In genomic region chr8:117278668-117279132, GRCm38 (mm10) we compare ENCODE assay signal across 9 mouse cellular contexts. TPM values are rescaled to one million over a fixed set of nuclear protein-coding genes. Genes with fewer than 3 reads are reported as not detected.
A peak's percentile ranks its signal among the peaks of the same experiment; 100 is the strongest.
DNase-seq lines count a peak whose midpoint lies in the region; ATAC-seq and TF ChIP-seq lines count a peak whose summit lies in the region.
"Had no signal": no experiment of that assay in that cellular context is flagged by ENCODE, and none has a peak within 500 bp of the region (broad histone marks: within the 10 kb centered on the region; RNA-seq: fewer than 3 reads in every experiment).

No protein-coding gene starts in this region.

- peaks cover 26% of the 10 kb centered on the region for H3K4me1 ChIP-seq in hindbrain, postnatal 0 days (ENCODE audit: insufficient read depth, low read length)

- no peak for DNase-seq in gastrocnemius, adult 2 months
- DNase-seq in gastrocnemius, postnatal 25 days: no peak
- peak; percentile 36 to 39 for DNase-seq in cerebellum, postnatal 14 days
- DNase-seq in hindbrain, postnatal 0 days (ENCODE audit: low spot score): peak; percentile 77
- no peak for DNase-seq in natural killer cell, adult 2 months (ENCODE audit: low spot score in 2 of 2)
- no peak for DNase-seq in testis, postnatal 10 days (ENCODE audit: low spot score)
- no peak for DNase-seq in thymus, adult 18-20 months
- DNase-seq: lung, embryonic 14.5 days had no signal

- H3K36me3 ChIP-seq in hindbrain, postnatal 0 days (ENCODE audit: insufficient read depth, low read length): no peaks in the 10 kb centered on the region

- no peak overlapping the region for H3K4me3 ChIP-seq in gastrocnemius, adult 2 months
- H3K4me3 ChIP-seq in hindbrain, postnatal 0 days (ENCODE audit: low read length): no peak overlapping the region

- no peak overlapping the region; the same call in 1 of the 2 replicates for H3K9ac ChIP-seq in hindbrain, postnatal 0 days (replicated peaks; ENCODE audit: low read length)
- H3K9ac ChIP-seq: lung, embryonic 14.5 days had no signal

- ATAC-seq in hindbrain, postnatal 0 days: peak; percentile 85
- peak; percentile 4; the same call in 1 of the 2 replicates for ATAC-seq in megakaryocyte progenitor cell, adult 5-6 weeks (replicated peaks; ENCODE audit: poor library complexity)

- no peaks in the 10 kb centered on the region for H3K9me3 ChIP-seq in hindbrain, postnatal 0 days (ENCODE audit: low read length)

- WGBS in hindbrain, postnatal 0 days: 11% methylated on average over 20 of the region's 20 CpGs

- intact Hi-C loops in gastrocnemius, adult 2 months (cut with DNase I): no loop called here

- no peaks in the 10 kb centered on the region for H3K27me3 ChIP-seq in hindbrain, postnatal 0 days (ENCODE audit: insufficient read depth, low read length)

- TF ChIP-seq CTCF in gastrocnemius, adult 2 months (IDR thresholded peaks at IDR 0.05): no peak
- no peak for TF ChIP-seq CTCF in hindbrain, postnatal 0 days (IDR thresholded peaks at IDR 0.05; ENCODE audit: low read depth)

- peak overlapping the region; percentile 38 for H3K27ac ChIP-seq in gastrocnemius, adult 2 months
- peak overlapping the region; percentile 76 for H3K27ac ChIP-seq in hindbrain, postnatal 0 days

- H3K4me2 ChIP-seq in hindbrain, postnatal 0 days (ENCODE audit: low read depth, low read length): peak overlapping the region; percentile 41
- H3K4me2 ChIP-seq: lung, embryonic 14.5 days had no signal

RNA-seq across cellular contexts. Expression of gene Cmip, which starts 21.8 kb away (rescaled TPM):
- total RNA-seq in gastrocnemius, adult 2 months (2021): 10 to 100 TPM in 1 of 2 experiments, 1 to 10 TPM in 1; 8.3 to 11.4 TPM
- 10 to 100 TPM; 10.0 to 12.9 TPM for total RNA-seq in gastrocnemius, postnatal 25 days (2021)
- 230 and 250 TPM in 2 replicates for total RNA-seq in hindbrain, postnatal 0 days (2014; rRNA removed)
- polyA plus RNA-seq in hindbrain, postnatal 0 days (2015; fragmentation: Nextera tagmentation; extraction: Ambion mirVana): 160 and 163 TPM in 2 replicates
- 36.5 and 37.5 TPM in 2 replicates for total RNA-seq in megakaryocyte progenitor cell, adult 5-6 weeks (2015)
- total RNA-seq in megakaryocyte progenitor cell, adult 5-6 weeks (2017): 9.5 TPM in 2 replicates

Comparison
In these comparisons a context has a peak if more than half of its experiments do, and no peak if none do; other contexts are left out.
1. DNase-seq: peak in cerebellum, postnatal 14 days (2 of 2) and hindbrain, postnatal 0 days (single experiment); none in gastrocnemius, adult 2 months (single experiment), gastrocnemius, postnatal 25 days (single experiment), natural killer cell, adult 2 months (0 of 2), testis, postnatal 10 days (single experiment) and thymus, adult 18-20 months (0 of 2).